Mouse (Mus musculus): Measurements from ENCODE around the gene Olfr222.

DNA sequence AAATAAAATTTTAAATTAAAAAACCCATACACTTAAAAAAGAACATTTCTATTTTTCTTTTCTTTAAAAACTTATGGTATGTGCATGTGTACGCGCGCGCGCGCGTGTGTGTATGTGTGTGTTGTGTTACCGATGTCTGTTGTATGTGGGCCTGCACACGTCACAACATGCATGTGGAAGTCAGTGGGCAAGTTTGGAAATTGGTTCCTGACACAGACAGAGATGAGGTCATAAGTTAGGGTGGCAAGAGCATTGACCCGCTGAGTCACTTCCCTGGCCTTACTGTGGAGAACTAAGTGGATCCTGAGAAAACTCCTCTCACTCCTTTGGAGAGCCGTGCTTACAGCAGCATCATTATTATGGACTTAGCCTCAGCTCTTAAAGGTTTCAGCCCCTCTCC is 21.9 kb downstream of the Olfr222 start:
- TF ChIP-seq CTCF (IDR thresholded peaks at IDR 0.05; ENCODE audit: low read depth) (no peak), EP300 (IDR thresholded peaks at IDR 0.05; ENCODE audit: low read depth) (no peak)
